Mouse (Mus musculus) neural tube, embryonic 11.5 days (tissue): ENCODE measurements around the gene Rab37. TPM values are rescaled to one million over a fixed set of nuclear protein-coding genes. Genes with fewer than 3 reads are reported as not detected.

Experiments
- ATAC-seq: fragments of 200-750 bp; cut with Nextera tagmentation; 2 replicates; pipeline ENCODE4 v1.8.0; 2017; ENCODE audit warnings: moderate number of reproducible peaks, mild to moderate bottlenecking, moderate TSS enrichment, moderate library complexity; ENCODE audit not compliant: insufficient read depth, low FRiP score, low TSS enrichment
- DNase-seq: peaks from one replicate; pipeline ENCODE4 v3.0.0-alpha.2; 2015; ENCODE audit warnings: low spot score
- H3K27ac ChIP-seq: fragments of 300-500 bp; sonication (generic); 2 replicates; pipeline ENCODE4 v1.5.1; 2014; ENCODE audit warnings: low read depth, mild to moderate bottlenecking, low read length
- H3K27me3 ChIP-seq: fragments of 300-500 bp; sonication (generic); 2 replicates; pipeline ENCODE4 v1.6.1; 2014; ENCODE audit warnings: mild to moderate bottlenecking, low read length, mixed read lengths; ENCODE audit not compliant: control insufficient read depth, insufficient read depth
- H3K36me3 ChIP-seq: fragments of 300-500 bp; sonication (generic); 2 replicates; pipeline ENCODE4 v1.6.1; 2014; ENCODE audit warnings: mild to moderate bottlenecking, low read length, moderate library complexity, mixed read lengths; ENCODE audit not compliant: control insufficient read depth, insufficient read depth
- H3K4me1 ChIP-seq: fragments of 300-500 bp; sonication (generic); 2 replicates; pipeline ENCODE4 v1.6.1; 2014; ENCODE audit warnings: low read length, mixed read lengths; ENCODE audit not compliant: control insufficient read depth, insufficient read depth
- H3K4me2 ChIP-seq: fragments of 300-500 bp; sonication (generic); 2 replicates; pipeline ENCODE4 v1.6.1; 2014; ENCODE audit warnings: low read depth, mild to moderate bottlenecking, moderate library complexity
- H3K4me3 ChIP-seq: fragments of 300-500 bp; sonication (generic); 2 replicates; pipeline ENCODE4 v1.5.1; 2014; ENCODE audit warnings: low read depth, low read length
- H3K9ac ChIP-seq: fragments of 300-500 bp; sonication (generic); 2 replicates; pipeline ENCODE4 v1.6.1; 2014; ENCODE audit warnings: mild to moderate bottlenecking, low read length
- H3K9me3 ChIP-seq: fragments of 300-500 bp; sonication (generic); 2 replicates; pipeline ENCODE4 v1.6.1; 2016; ENCODE audit warnings: low read length; ENCODE audit not compliant: control insufficient read depth
- WGBS: fragments of 180-500 bp; shearing (Covaris S2); extraction: QIAGEN DNeasy Blood & Tissue Kit; methylation state at CpG from one replicate; pipeline ENCODE4 v1.1.7; 2014; 5-methylcytosine and 5-hydroxymethylcytosine counted together
- polyA plus RNA-seq: library from polyadenylated mRNA; unstranded; fragments of >200 nt; fragmentation: Nextera tagmentation; extraction: Ambion mirVana; gene quantifications from 2 replicates; pipeline ENCODE4 v1.2.1, GENCODE M21; 2014

The Rab37 gene
- polyA plus RNA-seq, 1 experiment from 2014 or later: 1.9 TPM

DNA sequence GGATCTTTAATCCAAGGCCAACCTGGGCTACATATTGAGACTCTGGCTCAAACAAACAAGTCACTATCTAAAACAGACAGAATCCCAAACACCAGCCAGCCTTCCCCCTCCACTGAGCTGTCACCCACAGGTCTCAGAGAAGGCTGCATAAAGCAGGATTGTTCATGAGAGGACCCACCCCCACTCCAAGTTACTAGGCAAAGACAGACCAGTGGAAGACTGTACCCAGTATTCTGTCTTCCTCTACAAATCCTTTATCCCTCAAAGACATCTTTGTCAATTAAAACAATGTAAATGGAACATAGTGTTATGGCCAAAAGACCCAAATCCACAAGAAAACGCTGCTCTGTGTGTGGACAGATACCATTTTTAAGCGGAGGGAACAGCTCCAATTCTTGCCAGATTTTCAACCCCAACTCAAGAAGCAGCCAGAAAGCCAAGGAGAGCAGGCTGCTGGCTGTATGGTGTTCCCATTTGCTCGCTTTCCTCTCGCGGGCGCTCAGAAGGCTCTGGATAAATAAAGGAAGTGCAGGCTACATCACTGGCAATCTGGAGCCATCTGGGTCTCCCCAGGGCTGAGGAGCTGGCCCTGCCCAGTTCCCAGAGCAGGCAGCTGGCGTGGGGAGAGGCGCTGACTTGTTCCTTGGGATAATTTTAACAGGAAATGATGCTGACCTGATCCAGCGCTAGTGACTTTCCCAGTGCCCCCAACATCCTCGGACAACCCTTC lies 7.1 kb downstream of the Rab37 start:
- Histone ChIP-seq H3K36me3 (no peaks in the 10 kb centered on the region), H3K27me3 (no peaks in the 10 kb centered on the region), H3K9ac (no peak overlapping the region), H3K4me3 (no peak overlapping the region), H3K27ac (no peak overlapping the region), H3K4me2 (no peak overlapping the region), H3K9me3 (no peaks in the 10 kb centered on the region), H3K4me1 (no peaks in the 10 kb centered on the region; the same call in 1 of the 2 replicates)
- DNase-seq: no peak
- WGBS: 58% methylated on average over 10 of the region's 10 CpGs
- no peak for ATAC-seq

DNA sequence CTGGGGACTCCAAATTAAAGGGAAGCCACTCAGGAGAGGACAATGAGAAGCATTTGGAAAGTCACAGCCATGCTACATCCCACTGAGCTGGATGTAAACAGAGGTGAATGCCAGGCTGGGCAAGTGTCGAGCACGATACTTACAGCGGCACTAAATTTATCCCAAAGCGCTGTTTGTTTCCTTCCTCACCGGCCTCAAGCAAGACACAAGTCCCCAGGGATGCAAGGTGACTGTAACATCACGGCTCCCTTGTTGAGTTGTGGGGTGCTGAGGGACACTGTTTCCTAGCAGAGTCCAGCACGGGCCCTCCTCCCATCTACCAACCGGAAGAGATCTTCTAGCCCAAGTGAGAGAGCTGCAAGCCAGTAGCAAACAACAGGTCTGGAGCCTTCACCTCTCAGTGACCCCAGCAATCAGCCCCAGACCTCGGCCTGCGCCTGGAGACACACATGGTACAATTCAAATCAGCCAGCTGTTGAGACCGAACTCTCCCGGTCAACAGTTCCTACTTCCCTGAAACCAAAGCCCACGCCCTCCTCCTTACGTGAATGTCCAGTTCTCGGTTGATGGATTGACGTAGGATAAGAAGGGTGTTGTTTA lies 8.1 kb downstream of the Rab37 start:
- no peak overlapping the region for H3K9ac ChIP-seq
- H3K4me1 ChIP-seq: no peaks in the 10 kb centered on the region; the same call in 1 of the 2 replicates
- ATAC-seq: no peak
- no peak overlapping the region for H3K4me2 ChIP-seq
- DNase-seq: peak; percentile 41
- WGBS: 46% methylated on average over 16 of the region's 16 CpGs
- no peak overlapping the region for H3K4me3 ChIP-seq
- no peak overlapping the region for H3K27ac ChIP-seq
- H3K36me3 ChIP-seq: no peaks in the 10 kb centered on the region
- no peaks in the 10 kb centered on the region for H3K9me3 ChIP-seq
- H3K27me3 ChIP-seq: no peaks in the 10 kb centered on the region

GRCm38 (mm10) chr11:115100032-115100621 lies 8.9 kb downstream of the Rab37 start:
- H3K4me1 ChIP-seq: no peaks in the 10 kb centered on the region; the same call in 1 of the 2 replicates
- H3K27me3 ChIP-seq: no peaks in the 10 kb centered on the region
- 61% methylated on average over 5 of the region's 5 CpGs for WGBS
- H3K4me3 ChIP-seq: no peak overlapping the region
- no peaks in the 10 kb centered on the region for H3K36me3 ChIP-seq
- ATAC-seq (no peak), DNase-seq (no peak)
- H3K27ac ChIP-seq: no peak overlapping the region
- no peak overlapping the region for H3K4me2 ChIP-seq
- H3K9ac ChIP-seq: no peak overlapping the region
- H3K9me3 ChIP-seq: no peaks in the 10 kb centered on the region

- no peaks in the 10 kb centered on the region for H3K27me3 ChIP-seq
- H3K4me3 ChIP-seq: no peak overlapping the region
- no peaks in the 10 kb centered on the region for H3K36me3 ChIP-seq
- WGBS: 46% methylated on average over 7 of the region's 7 CpGs
- H3K4me2 ChIP-seq: no peak overlapping the region
- no peak for DNase-seq
- ATAC-seq: no peak
- H3K9me3 ChIP-seq: no peaks in the 10 kb centered on the region
- no peaks in the 10 kb centered on the region; the same call in 1 of the 2 replicates for H3K4me1 ChIP-seq
- H3K27ac ChIP-seq: no peak overlapping the region
- no peak overlapping the region for H3K9ac ChIP-seq
Observed at GRCm38 (mm10) chr11:115100741-115101140, 9.5 kb downstream of the Rab37 start.

DNA sequence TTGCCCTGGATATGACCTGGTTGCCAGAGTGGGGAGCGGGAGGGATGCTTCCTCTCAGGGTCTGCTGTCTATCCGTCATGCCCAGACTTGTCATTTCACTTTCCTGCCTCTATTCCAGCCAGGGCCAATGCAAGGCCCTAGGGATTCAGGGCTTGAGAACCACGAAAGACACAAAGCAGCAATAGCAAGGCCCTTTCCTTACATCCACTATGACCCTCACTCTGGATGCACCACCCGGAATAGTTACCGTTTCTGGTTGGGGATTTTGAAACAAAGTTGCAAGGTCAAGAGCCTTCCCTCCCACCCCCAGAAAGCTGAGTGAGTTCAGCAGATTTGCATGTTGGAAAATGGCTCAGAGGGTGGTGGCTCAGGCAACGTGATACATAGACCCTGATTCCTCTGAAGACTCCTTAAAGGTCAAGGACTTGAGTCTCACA lies 10.4 kb downstream of the Rab37 start:
- ATAC-seq (no peak), DNase-seq (no peak)
- no peaks in the 10 kb centered on the region for H3K9me3 ChIP-seq
- H3K36me3 ChIP-seq: no peaks in the 10 kb centered on the region
- no peak overlapping the region for H3K9ac ChIP-seq
- no peak overlapping the region for H3K4me2 ChIP-seq
- 45% methylated on average over 6 of the region's 6 CpGs for WGBS
- H3K27me3 ChIP-seq: no peaks in the 10 kb centered on the region
- no peaks in the 10 kb centered on the region; the same call in 1 of the 2 replicates for H3K4me1 ChIP-seq
- no peak overlapping the region for H3K27ac ChIP-seq
- no peak overlapping the region for H3K4me3 ChIP-seq

DNA sequence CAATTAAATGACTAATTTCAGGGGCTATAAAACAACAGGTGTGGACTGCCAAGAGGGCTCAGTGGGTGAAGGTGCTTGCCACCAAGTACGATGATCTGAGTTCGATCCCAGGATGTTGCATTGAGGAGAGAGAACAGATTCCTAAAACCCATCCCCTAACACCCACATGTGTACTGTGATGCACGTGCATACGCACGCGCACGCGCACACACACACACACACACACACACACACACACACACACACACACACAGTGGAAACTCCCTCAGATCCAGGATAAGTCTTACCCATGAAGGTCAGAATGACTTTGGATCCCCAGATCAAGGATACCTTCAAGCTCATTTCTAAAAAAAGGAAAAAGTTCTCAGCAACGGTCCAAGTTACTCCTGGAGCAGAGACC lies 10.9 kb downstream of the Rab37 start:
- H3K9me3 ChIP-seq: no peaks in the 10 kb centered on the region
- H3K4me2 ChIP-seq: no peak overlapping the region
- WGBS: 91% methylated on average over 9 of the region's 9 CpGs
- ATAC-seq (no peak), DNase-seq (no peak)
- no peak overlapping the region for H3K4me3 ChIP-seq
- no peaks in the 10 kb centered on the region; the same call in 1 of the 2 replicates for H3K4me1 ChIP-seq
- no peak overlapping the region for H3K27ac ChIP-seq
- H3K9ac ChIP-seq: no peak overlapping the region
- no peaks in the 10 kb centered on the region for H3K27me3 ChIP-seq
- no peaks in the 10 kb centered on the region for H3K36me3 ChIP-seq

GRCm38 (mm10) chr11:115103470-115104413 lies 12.5 kb downstream of the Rab37 start:
- Histone ChIP-seq H3K4me3 (no peak overlapping the region), H3K4me1 (no peaks in the 10 kb centered on the region; the same call in 1 of the 2 replicates), H3K27ac (no peak overlapping the region), H3K27me3 (no peaks in the 10 kb centered on the region), H3K36me3 (no peaks in the 10 kb centered on the region), H3K4me2 (no peak overlapping the region), H3K9me3 (no peaks in the 10 kb centered on the region), H3K9ac (no peak overlapping the region)
- 80% methylated on average over 25 of the region's 25 CpGs for WGBS
- no peak for ATAC-seq
- no peak for DNase-seq

DNA sequence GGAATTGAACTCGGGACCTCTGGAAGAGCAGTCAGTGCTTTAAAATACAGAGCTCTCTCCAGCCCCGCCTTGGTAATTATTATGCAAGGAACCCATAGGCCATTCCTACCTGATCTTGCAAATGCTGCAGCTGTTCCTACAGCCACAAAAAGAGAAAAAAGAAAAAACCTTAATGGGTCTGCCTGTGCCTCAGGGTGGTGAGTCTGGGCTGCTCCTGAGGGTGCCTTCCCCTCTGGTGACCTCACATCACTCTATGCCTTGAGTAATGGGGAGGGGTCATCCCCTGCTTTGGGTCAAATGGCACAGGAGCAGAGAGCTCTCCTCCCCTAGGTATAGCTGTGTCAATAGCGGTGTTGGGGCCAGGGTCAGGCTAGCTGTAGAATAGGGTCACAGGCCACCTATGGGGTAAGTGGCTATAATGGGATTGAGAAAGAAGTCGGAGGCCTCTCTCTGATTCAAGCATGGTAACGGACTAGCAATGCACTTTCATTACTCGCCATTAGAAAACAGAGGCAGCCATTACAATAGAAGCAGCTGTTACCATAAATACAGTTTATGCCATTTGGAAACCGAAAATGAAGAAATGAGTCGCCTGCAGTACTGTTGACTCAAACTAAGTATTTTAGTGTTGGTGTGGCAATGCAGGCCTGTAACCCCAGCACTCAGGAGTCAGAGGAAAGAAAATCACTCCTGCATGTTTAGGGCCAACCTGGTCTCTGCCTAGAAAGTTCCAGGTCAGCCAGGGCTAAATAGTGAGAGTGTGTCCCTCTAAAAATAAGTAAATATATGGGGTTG lies 13.7 kb downstream of the Rab37 start:
- Histone ChIP-seq H3K4me2 (no peak overlapping the region), H3K4me3 (no peak overlapping the region), H3K9me3 (no peaks in the 10 kb centered on the region), H3K27me3 (no peaks in the 10 kb centered on the region), H3K27ac (no peak overlapping the region), H3K4me1 (no peaks in the 10 kb centered on the region; the same call in 1 of the 2 replicates), H3K36me3 (no peaks in the 10 kb centered on the region), H3K9ac (no peak overlapping the region)
- WGBS: 54% methylated on average over 8 of the region's 8 CpGs
- no peak for ATAC-seq
- DNase-seq: no peak
